Mouse (Mus musculus): ENCODE results near the gene Ciita. TPM values are rescaled to one million over a fixed set of nuclear protein-coding genes. Genes with fewer than 3 reads are reported as not detected.

Ciita gene
- polyA plus RNA-seq, 2 experiments from 2014 or later, result 1.3 to 4.3 TPM

- ATAC-seq, result no peak
These were observed 41.2 kb downstream of the Ciita start for GRCm38 (mm10) chr16:10520908-10521614.

- no peak for ATAC-seq
These were observed 43.0 kb downstream of the Ciita start for GRCm38 (mm10) chr16:10522811-10523210.

DNA sequence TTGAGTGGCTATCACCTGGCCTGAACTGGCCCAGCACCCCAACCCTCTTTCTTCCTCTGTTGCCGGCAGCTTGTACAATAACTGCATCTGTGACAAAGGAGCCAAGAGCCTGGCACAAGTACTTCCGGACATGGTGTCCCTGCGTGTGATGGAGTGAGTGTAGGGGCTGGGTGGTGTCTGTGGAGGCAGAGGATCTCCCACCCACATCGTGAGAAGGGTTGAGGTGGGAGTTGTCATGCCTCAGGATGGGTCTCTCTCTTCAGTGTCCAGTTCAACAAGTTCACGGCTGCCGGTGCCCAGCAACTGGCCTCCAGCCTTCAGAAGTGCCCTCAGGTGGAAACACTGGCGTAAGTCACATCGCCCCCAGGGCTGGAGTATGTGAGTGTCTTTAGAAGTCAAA is 43.8 kb downstream of the Ciita start:
- no peak for ATAC-seq

- peak; percentile 91 for ATAC-seq
These were observed 45.2 kb downstream of the Ciita start for GRCm38 (mm10) chr16:10524866-10525609.

GRCm38 (mm10) chr16:10525610-10525980 is 45.7 kb downstream of the Ciita start:
- no peak for ATAC-seq

- ATAC-seq, result no peak
These were observed 47.3 kb downstream of the Ciita start for GRCm38 (mm10) chr16:10527046-10527644.

- no peak for ATAC-seq
These were observed 48.5 kb downstream of the Ciita start for GRCm38 (mm10) chr16:10528382-10528781.

DNA sequence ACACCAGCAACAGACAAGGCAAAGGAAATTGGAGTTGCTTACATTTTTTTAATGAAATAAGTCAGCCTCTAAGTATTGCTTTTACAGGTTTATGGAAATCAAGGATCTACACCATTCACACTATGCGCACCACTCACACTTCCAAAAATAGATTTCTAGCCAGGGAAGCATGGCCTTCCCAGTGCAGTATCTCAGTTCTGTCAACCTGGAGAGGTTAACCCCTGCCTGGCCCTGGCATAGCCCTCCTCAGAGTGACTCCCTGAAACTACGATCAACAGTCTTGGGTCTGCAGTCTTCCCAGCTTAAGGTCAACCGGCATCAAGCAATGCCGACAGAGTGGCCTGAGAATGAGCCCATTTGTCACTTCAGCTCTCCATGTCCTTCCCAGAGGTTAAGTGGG is 50.3 kb downstream of the Ciita start:
- ATAC-seq, result no peak

- no peak for ATAC-seq
These were observed 53.9 kb downstream of the Ciita start for GRCm38 (mm10) chr16:10533781-10534180.

GRCm38 (mm10) chr16:10534567-10534966 is 54.7 kb downstream of the Ciita start:
- ATAC-seq, result no peak

- no peak for ATAC-seq
These were observed 56.5 kb downstream of the Ciita start for GRCm38 (mm10) chr16:10536323-10536722.

GRCm38 (mm10) chr16:10536961-10537360 is 57.1 kb downstream of the Ciita start:
- no peak for ATAC-seq

DNA sequence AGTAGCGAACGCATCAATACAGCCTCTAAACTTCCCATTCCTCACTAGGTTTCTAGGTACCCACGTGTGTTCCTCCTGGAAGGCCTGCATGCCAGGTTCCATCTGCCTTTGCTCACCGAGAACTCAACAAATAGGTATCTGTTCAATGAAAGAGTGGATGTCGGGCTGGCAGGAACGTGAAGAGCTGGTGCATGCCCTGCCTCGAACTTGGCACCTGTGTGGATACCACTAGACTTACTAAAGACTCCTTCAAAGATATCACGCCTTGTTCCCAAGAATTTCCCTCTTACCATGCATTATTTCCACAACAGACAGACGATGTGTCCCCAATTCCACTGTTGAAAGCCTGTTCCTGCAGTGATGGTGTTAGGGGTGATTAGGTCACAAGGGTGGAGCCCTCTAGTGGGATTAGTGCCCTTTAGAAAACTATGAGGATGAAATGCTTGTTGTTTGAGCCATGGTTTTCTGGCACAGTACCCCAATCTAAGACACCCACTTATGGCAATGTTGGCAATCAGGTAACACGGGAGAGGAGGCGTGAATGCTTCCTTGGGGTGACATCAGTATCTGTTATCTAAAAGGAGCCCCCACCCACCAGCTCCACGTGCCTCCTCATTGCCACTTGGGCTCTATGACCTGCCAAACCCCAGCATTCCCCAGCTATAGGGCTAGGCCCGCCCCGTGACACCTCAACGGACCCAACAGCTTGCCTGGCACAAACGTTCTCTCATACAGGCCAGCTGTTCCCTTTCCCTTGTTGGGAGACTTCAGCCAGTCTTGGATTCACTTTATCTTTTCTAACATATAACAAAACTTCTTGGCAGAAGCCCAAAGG is 61.1 kb downstream of the Ciita start:
- no peak for ATAC-seq

- ATAC-seq, result no peak
These were observed 61.7 kb downstream of the Ciita start for GRCm38 (mm10) chr16:10541598-10541930.

DNA sequence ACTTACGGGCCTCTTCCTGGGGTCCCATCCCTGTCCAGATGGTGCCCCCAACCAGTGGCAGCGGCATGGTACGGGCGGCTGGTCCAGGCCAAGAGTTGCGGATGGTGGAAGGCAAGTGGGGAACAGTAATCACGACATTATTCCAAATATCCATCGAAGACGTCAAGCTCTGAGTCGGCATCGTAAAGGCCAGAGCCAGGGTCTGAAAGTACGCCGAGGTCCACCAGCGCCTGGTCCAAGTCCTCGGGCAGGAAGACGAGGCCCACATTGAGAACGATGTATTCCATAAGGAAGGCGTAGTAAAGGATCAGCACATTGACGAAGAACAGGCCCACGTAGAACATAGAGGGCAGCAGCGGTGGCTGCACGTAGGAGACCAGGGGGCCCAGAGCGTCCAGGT is 62.4 kb downstream of the Ciita start:
- no peak for ATAC-seq

DNA sequence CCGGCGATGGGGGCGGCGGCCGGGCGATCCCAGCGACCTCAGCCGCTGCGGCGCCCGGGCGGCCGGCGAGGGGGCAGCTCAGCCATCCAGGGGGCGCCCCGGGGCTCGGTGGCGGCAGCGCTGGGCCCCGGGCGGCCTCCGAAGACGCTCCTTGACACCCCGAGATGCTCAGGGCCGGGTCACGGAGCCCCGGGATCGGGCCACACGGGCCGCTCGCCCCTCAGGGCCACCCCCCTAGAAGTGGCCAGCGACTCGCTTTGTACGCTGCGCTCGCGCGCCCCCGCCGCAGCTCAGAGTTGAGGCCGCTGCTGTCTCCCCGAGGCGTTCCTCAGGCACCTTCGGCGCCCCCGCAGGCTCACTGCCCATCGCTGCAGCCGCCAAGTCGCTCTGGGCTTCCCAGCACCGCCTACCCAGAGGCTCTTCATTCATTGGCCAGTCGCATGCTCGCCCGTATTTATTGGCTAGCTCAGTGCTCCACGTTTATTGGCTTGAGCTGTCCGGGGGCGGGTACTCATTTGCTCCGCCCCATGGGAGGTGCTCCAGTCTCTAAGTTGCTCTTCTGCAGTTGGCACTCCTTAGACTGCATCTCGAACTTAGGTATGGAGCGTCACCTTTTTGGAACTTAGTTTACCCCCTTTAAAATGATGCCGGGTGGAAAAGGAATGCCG is 63.0 kb downstream of the Ciita start, which contains the start of gene Dexi:
Gene Dexi (minus strand): TSS at position 357 of the 668 bp plus-strand sequence.
- ATAC-seq, result peak; percentile 92

DNA sequence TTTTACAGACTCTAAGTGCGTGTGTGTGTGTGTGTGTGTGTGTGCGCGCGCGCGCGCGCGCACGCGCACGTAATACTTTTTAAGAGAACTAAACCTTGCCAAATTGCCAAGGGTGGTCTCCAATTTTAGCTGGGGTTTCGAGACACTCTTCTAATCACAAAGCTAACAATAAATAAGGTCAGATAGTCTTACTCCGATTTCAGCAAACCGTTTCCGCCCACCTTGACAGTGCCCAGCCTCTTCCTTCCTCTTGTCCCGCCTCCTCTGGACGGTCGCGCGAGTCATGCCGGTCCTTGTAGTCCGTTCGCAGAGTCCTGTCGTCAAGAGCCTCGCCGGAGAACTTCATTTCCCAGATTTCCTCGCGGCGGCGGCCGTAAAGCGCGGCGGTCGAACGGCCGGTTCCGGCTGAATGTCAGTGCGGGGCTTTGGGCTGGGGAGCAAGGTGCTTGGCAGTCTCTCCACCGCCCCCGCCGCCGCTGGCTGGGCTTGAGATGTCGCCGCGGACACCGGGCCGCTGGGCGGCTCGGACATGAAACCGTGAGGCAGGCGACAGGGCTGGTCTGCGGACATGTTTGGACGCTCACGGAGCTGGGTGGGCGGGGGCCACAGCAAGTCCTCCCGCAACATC is 65.2 kb downstream of the Ciita start, which contains the start of gene Clec16a:
Gene Clec16a (plus strand): TSS at position 345 of the 628 bp plus-strand sequence.
- peak; percentile 79 for ATAC-seq

DNA sequence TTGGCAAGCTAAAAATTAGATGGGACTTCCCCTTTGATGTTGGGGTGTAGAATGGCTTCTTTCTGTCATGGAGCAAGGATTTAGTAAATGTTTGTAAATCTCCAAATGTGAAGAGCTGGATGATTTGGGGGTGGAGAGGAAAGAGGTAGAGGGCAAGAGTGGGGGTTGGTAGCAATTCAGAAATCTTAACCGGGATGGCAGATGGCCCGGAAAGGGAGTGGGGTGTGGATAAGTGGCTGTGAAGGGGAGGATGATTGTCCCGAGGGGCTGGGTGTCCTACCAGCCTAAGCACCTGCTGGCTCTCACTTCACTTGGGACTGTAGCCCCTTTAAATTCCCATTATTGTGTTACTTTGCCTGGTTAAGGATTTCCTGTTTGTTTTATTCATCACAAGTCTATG is 67.0 kb downstream of the Ciita start:
- ATAC-seq, result no peak

DNA sequence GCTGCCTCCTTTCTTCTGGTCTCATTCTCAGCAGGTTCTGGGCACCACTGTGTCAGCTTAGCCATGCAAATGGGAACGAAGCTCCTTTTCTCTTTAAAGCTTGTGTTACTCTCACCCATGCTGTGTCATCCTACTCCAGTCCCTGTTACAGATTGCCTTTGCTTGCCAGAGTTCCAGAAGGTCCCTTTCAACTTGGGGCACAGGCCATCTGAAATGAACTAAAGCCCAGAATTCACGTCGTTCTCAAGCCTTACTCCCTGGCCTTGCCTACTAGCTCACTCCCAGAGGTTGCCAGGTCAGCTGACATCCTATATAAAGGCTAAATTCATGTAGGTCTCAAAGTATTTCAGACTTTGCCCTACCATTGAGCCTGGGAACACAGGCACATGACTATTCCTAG is 69.1 kb downstream of the Ciita start:
- ATAC-seq, result no peak

DNA sequence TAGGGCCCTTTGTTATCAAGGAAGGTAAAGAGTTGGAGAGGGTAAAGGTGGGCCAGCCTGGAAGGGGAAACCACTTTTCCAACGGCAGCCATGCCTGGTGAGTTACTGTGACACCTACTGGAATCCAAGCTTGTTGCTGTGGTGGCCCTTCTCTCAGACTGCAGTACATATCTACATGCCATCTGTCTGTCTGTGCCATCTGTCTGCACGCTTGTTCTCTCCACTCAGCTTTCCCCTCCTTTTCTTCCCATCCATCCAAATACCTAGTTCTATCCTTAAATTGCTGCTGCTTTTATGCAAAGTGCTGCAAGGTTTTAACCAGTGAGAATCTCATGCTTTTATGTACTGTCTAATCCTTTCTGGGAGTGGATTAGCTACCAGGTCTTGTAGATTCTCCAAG is 69.7 kb downstream of the Ciita start:
- no peak for ATAC-seq

DNA sequence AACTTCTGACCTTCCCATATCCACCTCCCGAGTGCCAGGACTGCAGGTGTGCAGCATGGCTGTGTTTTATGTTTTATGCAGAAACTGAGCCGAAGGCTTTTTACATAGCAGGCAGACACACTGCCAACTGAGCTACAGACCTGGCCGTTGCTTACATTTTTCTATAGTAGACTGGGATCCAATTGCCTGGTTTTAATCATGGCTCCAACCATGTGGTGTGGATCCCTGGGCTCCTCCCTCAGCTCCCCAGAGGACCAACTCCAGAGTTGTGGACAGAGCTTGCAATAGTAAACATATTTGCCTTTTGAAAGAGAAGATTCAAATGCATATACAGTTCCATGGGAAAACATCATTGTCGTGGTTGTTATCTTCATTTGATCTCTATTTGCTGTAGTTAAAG is 71.7 kb downstream of the Ciita start:
- no peak for ATAC-seq

- no peak for ATAC-seq
These were observed 74.0 kb downstream of the Ciita start for GRCm38 (mm10) chr16:10553858-10554257.

All from activated CD4-positive, CD25-positive, alpha-beta regulatory T cell, adult 4 months (primary cell).